Mouse (Mus musculus) B cell, adult 67 days (primary cell): ENCODE measurements around the gene Gm47841. TPM values are rescaled to one million over a fixed set of nuclear protein-coding genes. Genes with fewer than 3 reads are reported as not detected.

ENCODE experiments used
- total RNA-seq, 2 experiments: library from RNA; stranded (reverse); gene quantifications; 4 replicates each; pipeline ENCODE4 v1.2.4; 2023

Gene Gm47841
- total RNA-seq = not detected

DNA sequence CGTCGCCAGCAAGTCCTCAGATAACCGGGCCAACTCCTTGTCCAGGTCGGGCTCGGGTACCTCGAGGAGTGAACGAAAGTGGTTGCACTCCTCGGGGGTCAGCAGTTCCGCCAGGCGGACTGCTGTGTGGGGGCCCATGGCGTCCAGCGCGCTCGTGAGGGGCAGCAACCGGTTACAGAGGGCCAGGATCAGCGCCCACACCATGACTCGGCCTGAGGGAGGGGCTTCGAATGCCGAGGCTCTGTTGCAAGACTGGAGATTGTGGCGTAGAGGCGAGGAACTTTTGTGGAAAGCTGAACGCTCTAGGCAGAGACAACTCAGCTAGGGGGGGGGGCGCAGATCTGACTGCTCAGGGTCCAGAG is at the start of gene Gm47841:
TSS of gene Gm47841 (minus strand) at position 204 of the 362 bp plus-strand sequence.

DNA sequence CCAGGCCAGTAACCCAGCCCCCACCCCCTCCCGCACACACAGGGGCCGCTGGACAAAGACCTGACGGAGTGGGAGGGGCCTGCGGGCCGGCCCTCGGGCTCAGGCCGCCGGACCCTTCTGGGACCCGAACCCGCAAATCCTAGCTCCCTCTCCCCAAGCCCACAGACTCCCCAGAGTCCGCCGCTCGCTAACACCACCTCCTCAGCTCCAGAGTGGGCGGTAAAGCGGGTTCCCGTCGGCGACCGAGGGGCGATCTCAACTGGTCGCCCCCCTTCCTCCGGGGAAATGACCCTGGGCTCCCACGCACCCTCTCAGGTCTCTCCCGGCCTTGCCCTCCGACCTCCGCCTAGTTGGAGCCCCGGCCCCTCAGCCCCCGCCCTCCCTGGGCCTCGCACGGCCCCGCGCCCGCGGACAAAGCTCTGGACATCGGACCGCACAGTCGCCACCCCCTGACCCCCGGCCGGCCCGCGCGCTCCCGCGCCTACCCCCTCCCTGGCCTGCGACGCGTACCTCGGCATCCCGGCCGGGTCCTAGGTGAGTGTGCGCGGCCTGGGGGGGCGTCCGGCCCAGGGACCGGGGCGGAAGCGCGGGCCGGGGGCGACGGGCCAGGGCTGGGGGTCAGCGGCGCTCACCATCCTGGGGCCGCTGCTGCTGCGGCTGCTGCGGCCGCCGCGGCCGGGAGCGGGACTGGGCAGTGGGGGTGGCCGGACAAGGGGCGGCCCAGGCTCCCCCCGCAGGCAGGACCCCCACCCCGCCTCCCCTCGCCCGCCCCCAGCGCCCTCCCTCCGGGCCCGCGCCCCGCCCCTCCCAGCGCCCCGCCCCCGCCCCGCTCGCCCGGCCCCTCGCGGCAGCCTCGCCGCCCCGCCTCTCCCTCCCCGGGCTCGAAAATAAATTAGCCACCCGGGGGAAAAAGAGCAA is 30.9 kb upstream of the Gm47841 start, which contains the start of gene Fignl2:
TSS of gene Fignl2 (minus strand) at position 755 of the 918 bp plus-strand sequence.

Other genes starting within 250 kb of the Gm47841 start
- gene Scn8a, start 177.5 kb downstream of the Gm47841 start, total RNA-seq = 1 to 10 TPM; 1.4 to 3.0 TPM
- gene Fignl2, start 31.2 kb upstream of the Gm47841 start, total RNA-seq = not detected
- not detected for gene Ankrd33, start 68.4 kb upstream of the Gm47841 start, total RNA-seq
- gene Acvrl1, start 81.1 kb upstream of the Gm47841 start, total RNA-seq = 1 to 10 TPM in 1 of 2 experiments, under 1 TPM in 1; 0.99 to 2.0 TPM
- 10 to 100 TPM; 22.8 to 30.3 TPM for gene Acvr1b, start 126.7 kb upstream of the Gm47841 start, total RNA-seq
- gene Grasp, start 176.8 kb upstream of the Gm47841 start, total RNA-seq = 10 to 100 TPM in 1 of 2 experiments, 1 to 10 TPM in 1; 5.9 to 13.9 TPM
- gene Nr4a1, start 206.9 kb upstream of the Gm47841 start, total RNA-seq = 100 to 1,000 TPM; 248 to 368 TPM
- 10 to 100 TPM; 75.5 to 76.0 TPM for gene Atg101, start 236.9 kb upstream of the Gm47841 start, total RNA-seq
- gene 6030408B16Rik, start 245.8 kb upstream of the Gm47841 start, total RNA-seq = 1 to 10 TPM in 1 of 2 experiments, not detected in 1; 1.0 TPM